Mouse (Mus musculus) limb, embryonic 10.5 days (tissue): ENCODE results near the gene Vps25. TPM values are rescaled to one million over a fixed set of nuclear protein-coding genes. Genes with fewer than 3 reads are reported as not detected.

Experiments
- DNase-seq: peaks from one replicate; pipeline ENCODE4 v3.0.0-alpha.2; 2017; ENCODE audit warnings: low spot score
- H3K27ac ChIP-seq: fragments of 300-500 bp; sonication (generic); 2 replicates; pipeline ENCODE4 v1.5.1; 2016; ENCODE audit warnings: mild to moderate bottlenecking
- H3K27me3 ChIP-seq: fragments of 300-500 bp; sonication (generic); 2 replicates; pipeline ENCODE4 v1.6.1; 2016; ENCODE audit warnings: low read depth, mild to moderate bottlenecking; ENCODE audit not compliant: poor library complexity, severe bottlenecking
- H3K36me3 ChIP-seq: fragments of 300-500 bp; sonication (generic); 2 replicates; pipeline ENCODE4 v1.6.1; 2016; ENCODE audit warnings: mild to moderate bottlenecking, moderate library complexity
- H3K4me1 ChIP-seq: fragments of 300-500 bp; sonication (generic); 2 replicates; pipeline ENCODE4 v1.6.1; 2016
- H3K4me3 ChIP-seq: fragments of 300-500 bp; sonication (generic); 2 replicates; pipeline ENCODE4 v1.5.1; 2016; ENCODE audit warnings: mild to moderate bottlenecking, moderate library complexity
- H3K9me3 ChIP-seq: fragments of 300-500 bp; sonication (generic); replicated peaks from 2 replicates; pipeline ENCODE4 v1.6.1; 2016; ENCODE audit warnings: mild to moderate bottlenecking
- WGBS: fragments of 180-500 bp; shearing (Covaris S2); methylation state at CpG from one replicate; pipeline ENCODE4 v1.1.7; 2016; 5-methylcytosine and 5-hydroxymethylcytosine counted together
- polyA plus RNA-seq: library from polyadenylated mRNA; unstranded; fragments of >200 nt; fragmentation: Nextera tagmentation; extraction: Ambion mirVana; gene quantifications from 2 replicates; pipeline ENCODE4 v1.2.1, GENCODE M21; 2016

Vps25 gene
- polyA plus RNA-seq, 1 experiment from 2014 or later: 118 TPM

DNA sequence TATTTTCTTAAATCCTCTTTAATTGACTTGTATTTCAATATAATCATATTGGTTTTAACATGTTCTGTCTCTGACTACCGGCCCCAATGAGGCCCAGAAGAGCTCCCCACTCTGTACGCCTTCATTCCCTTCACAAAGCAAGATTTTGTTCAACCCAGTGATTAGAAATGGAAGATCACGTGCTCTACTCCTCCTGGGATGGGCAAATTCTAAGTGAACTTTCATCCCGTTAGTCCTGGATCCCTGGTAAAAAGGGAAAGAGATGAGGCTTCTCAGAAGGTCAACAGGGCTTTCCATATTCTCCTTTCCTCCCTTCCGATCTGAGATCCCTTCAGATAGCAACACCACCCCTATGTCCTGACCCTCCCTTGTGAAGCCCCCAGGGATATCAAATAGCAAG, 23.0 kb upstream of the Vps25 start:
- H3K4me1 ChIP-seq: peaks cover 44% of the 10 kb centered on the region
- peak overlapping the region; percentile 34 for H3K4me3 ChIP-seq
- H3K27ac ChIP-seq: peak overlapping the region; percentile 83
- H3K36me3 ChIP-seq: no peaks in the 10 kb centered on the region
- DNase-seq: no peak
- 27% methylated on average over 5 of the region's 5 CpGs for WGBS
- H3K9me3 ChIP-seq: no peaks in the 10 kb centered on the region
- H3K27me3 ChIP-seq: no peaks in the 10 kb centered on the region

DNA sequence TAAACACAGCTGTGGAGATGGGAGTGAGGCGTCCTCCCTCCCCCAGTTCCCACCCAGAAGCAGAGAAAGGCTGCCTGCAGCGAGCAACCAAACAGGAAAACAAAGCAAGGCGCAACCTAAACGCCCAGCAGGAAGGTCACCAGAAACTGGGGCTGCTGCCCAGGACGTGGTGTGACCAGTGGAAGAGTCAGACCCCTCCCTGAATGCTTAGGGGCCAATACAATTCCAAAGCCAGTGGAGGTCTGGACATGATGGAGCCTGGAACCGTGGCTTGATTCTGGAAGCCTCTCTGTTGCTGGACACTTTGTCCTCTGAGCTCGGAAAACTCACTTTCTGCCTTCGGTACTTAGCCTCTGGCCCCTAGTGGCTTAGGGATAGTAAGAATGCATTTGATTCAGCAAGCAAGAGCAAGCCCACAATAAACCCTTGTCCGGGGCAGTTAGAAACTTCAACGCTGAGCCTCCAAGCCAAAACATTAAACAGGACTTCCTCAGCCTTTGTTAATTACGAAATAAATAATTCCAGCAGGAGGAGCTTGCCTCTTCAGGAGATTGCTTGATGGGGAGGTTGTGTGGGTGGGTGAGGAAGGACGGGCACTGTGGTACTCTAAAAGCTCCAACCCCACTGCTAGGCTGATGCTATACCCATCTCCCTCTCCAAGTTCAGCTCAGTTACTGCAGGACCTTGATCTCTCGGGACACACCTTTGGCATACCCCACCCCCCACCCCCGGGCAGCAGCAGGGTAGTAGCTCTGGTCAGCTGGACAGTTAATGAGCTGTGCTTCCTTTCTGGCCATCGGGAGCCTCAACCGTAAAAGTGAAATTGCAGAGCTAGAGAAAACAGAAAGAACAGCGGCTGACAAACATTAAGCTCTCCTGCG, 22.3 kb upstream of the Vps25 start:
- Histone ChIP-seq H3K27me3 (no peaks in the 10 kb centered on the region), H3K27ac (peak overlapping the region; percentile 83), H3K9me3 (no peaks in the 10 kb centered on the region), H3K4me1 (peaks cover 38% of the 10 kb centered on the region), H3K4me3 (peak overlapping the region; percentile 34), H3K36me3 (no peaks in the 10 kb centered on the region)
- WGBS: 5% methylated on average over 18 of the region's 18 CpGs
- DNase-seq: peak; percentile 56

DNA sequence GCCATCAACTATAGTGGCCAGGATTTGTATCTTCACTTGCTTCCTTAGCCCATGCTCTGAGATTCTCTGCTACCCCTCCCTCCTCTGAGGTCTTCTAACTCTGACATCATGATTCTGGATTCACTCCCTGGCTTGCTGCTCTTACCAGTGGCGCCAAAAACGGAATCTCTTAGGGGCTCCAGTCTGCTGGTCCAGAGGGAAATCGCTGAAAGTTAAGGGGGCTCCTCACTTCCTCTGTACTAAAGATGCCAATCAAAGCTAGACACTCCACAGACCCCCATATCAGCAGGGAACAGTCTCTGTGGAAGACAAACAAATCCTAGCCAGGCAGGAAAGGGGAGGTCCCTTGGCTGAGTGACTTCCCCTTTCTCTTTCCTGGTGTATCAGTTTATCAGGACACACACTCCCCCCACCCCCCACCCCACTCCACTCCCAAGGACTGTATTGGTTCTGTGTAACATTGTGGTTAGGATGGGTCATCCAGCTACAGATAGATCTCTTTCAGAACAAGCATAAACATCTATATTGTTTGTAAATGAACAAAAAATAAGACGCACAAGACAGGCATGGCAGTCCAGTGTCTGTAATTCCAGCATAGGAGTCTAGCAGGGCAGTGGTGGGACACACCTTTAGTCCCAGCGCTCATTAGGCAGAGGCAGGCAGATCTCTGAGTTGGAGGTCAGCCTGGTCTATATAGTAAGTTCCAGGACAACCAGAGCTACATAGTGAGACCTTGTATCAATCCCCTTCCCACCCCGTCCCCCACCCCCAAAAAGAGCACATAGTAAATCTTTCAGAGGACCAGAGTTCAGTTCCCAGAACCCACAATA, 21.3 kb upstream of the Vps25 start:
- no peaks in the 10 kb centered on the region for H3K27me3 ChIP-seq
- H3K36me3 ChIP-seq: no peaks in the 10 kb centered on the region
- peak overlapping the region; percentile 34 for H3K4me3 ChIP-seq
- peaks cover 35% of the 10 kb centered on the region for H3K4me1 ChIP-seq
- DNase-seq: no peak
- H3K27ac ChIP-seq: peak overlapping the region; percentile 83
- no peaks in the 10 kb centered on the region for H3K9me3 ChIP-seq
- 50% methylated on average over 6 of the region's 6 CpGs for WGBS

DNA sequence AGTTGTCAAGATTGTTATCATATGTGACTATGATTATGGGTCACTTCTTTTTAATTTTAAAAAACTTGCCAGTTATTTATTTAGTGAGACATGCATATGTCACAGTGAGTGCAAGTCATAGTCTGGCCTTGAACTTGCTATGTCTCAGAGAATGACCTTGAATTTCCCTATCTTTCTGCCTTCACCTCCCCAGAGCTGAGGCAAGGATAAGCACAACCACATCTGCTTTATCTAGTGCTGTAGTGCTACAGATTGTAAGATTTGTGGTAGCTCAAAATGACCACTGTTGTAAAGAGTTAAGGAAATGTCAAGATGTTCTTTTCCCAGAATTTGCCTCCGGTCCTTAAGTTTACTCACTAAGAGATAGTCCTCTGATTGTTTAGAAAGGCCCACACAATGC, 20.3 kb upstream of the Vps25 start:
- Histone ChIP-seq H3K9me3 (no peaks in the 10 kb centered on the region), H3K27ac (no peak overlapping the region), H3K4me3 (no peak overlapping the region), H3K27me3 (no peaks in the 10 kb centered on the region), H3K4me1 (peaks cover 44% of the 10 kb centered on the region), H3K36me3 (no peaks in the 10 kb centered on the region)
- DNase-seq: no peak
- WGBS: 91% methylated on average over 1 of the region's 1 CpGs

DNA sequence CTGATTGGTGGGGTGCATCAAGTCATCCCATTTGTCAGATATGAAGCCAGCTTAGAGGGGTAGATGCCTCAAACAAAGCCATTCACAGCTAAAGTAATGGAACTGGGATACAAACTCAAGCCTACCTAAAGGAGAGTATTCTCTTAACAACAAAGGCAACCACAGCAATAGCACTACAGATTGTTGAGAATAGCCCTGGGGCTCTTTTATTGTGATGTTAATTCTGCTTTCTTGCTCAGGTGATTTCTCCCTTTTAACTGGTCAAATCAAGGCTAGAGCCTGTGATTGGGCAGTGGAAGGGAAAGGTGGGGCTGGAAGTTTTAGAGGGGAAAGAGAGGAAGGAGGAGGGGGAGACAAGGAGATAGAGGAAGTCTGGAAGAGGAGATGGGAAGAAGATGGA, 19.4 kb upstream of the Vps25 start:
- Histone ChIP-seq H3K36me3 (no peaks in the 10 kb centered on the region), H3K27ac (no peak overlapping the region), H3K4me3 (no peak overlapping the region), H3K9me3 (no peaks in the 10 kb centered on the region), H3K27me3 (no peaks in the 10 kb centered on the region), H3K4me1 (peaks cover 47% of the 10 kb centered on the region)
- DNase-seq: no peak

DNA sequence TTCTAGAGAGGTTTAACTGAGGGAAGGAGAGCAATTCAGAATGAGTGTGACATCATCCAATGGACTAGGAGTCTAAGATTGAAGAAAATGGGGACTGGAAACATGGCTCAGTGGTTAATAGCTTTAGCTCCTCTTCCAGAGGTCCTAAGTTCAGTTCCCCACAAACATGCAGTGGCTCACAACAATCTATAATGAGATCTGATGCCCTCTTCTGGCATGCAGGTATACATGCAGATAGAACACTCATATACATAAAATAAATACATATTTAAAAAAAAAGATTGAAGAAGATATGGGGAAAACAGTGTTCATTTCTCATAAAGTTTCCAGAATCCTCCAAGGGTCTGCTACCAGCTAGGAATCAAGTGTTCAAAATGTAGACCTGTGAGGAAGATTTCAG, 18.1 kb upstream of the Vps25 start:
- H3K27me3 ChIP-seq: no peaks in the 10 kb centered on the region
- no peaks in the 10 kb centered on the region for H3K9me3 ChIP-seq
- peaks cover 34% of the 10 kb centered on the region for H3K4me1 ChIP-seq
- H3K4me3 ChIP-seq: no peak overlapping the region
- no peak for DNase-seq
- no peak overlapping the region for H3K27ac ChIP-seq
- H3K36me3 ChIP-seq: no peaks in the 10 kb centered on the region

DNA sequence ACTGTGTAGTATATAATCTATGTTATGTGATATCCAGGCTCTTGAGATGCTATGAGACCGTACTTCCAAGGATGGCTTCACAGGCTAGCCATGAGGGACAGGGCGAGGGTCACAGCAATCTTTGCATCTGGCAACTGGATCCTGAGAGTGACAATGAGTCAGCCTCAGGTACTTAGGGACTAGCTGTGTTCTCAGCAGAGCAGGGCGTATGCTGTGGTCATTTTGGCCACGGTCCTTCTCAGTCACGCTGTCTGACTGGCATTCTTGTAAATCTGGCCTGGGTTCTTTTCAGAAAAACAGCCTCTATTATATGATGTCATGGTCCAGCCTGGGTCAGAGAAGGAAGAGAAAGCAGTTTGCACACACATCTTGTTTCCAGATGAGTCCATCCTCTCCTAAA, 16.7 kb upstream of the Vps25 start:
- H3K4me1 ChIP-seq: peaks cover 22% of the 10 kb centered on the region
- 95% methylated on average over 5 of the region's 5 CpGs for WGBS
- no peak for DNase-seq
- H3K27me3 ChIP-seq: no peaks in the 10 kb centered on the region
- H3K36me3 ChIP-seq: no peaks in the 10 kb centered on the region
- H3K9me3 ChIP-seq: no peaks in the 10 kb centered on the region
- no peak overlapping the region for H3K27ac ChIP-seq
- H3K4me3 ChIP-seq: no peak overlapping the region

DNA sequence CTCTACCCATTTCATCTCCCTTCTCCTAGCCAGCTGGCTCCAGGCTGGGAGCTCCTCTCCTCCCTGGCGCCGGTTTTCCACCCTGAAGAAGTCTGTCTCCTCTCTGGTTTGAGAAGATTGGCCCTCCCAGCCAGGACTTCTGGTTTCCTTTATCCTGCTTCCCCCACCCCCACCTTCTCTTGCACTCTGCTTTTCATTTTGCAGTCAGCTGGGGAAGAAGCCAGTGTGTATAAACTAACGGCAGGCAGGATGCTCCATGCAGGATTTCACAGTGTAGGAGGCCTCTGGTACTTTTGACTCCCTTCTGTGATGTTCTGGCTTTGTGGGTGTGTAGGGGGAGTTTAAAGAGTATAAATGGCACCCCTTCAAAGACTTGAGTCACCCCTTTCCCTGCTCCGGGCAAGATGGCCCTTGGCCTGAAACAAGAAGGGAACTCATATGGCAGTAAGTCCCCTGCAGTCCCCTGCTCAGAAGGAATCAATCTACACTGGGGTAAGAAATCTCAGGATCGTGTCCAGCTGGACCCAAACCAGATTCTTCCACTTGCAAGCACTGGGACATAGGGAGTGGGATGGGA, 15.3 kb upstream of the Vps25 start:
- H3K27me3 ChIP-seq: 0 out of 2 replicates have a peak, but pooled peaks cover 5% of the 10 kb centered on the region
- no peaks in the 10 kb centered on the region for H3K9me3 ChIP-seq
- H3K27ac ChIP-seq: peak overlapping the region; percentile 47; the same call in 1 of the 2 replicates
- H3K36me3 ChIP-seq: no peaks in the 10 kb centered on the region
- peak overlapping the region; percentile 3; the same call in 1 of the 2 replicates for H3K4me3 ChIP-seq
- no peak for DNase-seq
- peaks cover 23% of the 10 kb centered on the region for H3K4me1 ChIP-seq
- WGBS: 30% methylated on average over 5 of the region's 5 CpGs

DNA sequence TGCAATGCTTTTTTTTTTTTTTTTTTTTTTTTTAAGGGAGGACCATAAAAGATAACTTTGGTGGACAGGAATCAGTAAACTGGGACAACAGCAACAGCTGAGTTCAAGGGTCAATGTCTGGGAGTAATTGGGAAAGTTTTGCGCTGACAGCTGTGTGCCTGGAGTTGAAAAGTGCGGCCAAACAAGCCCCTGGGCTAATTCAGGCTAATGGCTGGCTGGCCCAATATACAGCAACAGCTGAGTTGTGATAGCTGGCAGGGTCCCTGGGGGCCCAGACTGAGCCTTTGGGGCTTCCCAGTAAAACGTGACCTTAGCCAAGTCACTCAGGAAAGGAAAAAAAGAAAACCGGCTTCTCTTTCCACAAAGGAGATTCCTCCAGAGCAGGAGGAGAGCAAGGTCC, 8.4 kb upstream of the Vps25 start:
- WGBS: 3% methylated on average over 4 of the region's 4 CpGs
- H3K4me1 ChIP-seq: peaks cover 55% of the 10 kb centered on the region
- peaks cover 38% of the 10 kb centered on the region for H3K27me3 ChIP-seq
- H3K9me3 ChIP-seq: no peaks in the 10 kb centered on the region
- H3K4me3 ChIP-seq: peak overlapping the region; percentile 70; the same call in 1 of the 2 replicates
- peak overlapping the region; percentile 91 for H3K27ac ChIP-seq
- H3K36me3 ChIP-seq: no peaks in the 10 kb centered on the region
- DNase-seq: peak; percentile 76

DNA sequence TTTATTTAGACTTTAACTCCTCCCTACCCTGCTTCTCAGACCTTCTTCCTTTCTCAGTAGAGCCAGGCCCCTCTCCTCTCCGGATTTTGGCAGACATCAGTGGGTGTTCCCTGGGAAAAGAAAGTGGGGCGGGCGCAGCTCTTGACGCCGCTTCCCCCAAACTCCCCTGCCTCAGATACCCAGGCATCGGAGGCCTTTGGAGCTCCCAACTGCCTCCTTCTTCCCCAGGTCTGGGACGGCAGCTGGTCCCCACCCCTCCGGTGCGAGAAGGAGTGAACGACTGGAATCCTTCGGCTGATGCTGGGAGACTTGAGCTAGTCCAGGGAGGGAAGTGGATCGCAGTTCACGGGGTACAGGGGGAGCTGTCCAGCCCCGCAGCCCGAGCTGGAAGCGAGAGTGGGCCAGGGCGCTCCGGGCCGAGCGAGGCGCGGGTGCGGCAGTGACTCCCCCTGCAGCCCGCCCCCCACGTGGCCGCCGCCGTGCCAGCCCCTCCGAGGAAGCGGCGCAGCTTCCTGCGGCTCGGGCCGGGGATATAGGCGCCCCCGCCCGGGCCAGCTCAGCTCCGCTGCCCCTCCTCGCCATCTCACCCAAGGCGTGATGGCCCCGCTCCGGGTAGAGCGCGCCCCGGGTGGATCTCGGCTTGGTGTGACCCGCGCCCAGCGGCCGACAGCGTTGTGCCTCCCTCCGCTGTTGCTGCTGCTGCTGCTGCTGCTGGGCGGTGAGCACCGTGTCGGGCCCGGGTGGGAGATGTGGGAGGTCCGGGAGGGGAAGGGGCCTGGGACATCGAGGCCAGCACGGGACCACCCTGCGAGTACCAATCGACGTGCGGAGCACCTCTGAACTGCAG, 7.4 kb upstream of the Vps25 start, which contains the start of gene Ramp2:
Gene Ramp2, plus strand, starts transcription at position 174 of the 847 bp plus-strand sequence.
- Histone ChIP-seq H3K9me3 (no peaks in the 10 kb centered on the region), H3K27ac (peak within 1 kb of the TSS; percentile 91), H3K4me3 (peak within 1 kb of the TSS; percentile 70), H3K36me3 (no peaks in the 10 kb centered on the region), H3K4me1 (peaks cover 55% of the 10 kb centered on the region), H3K27me3 (peaks cover 38% of the 10 kb centered on the region)
- under 1% methylated on average over 60 of the region's 63 CpGs for WGBS
- DNase-seq: peak; percentile 71

DNA sequence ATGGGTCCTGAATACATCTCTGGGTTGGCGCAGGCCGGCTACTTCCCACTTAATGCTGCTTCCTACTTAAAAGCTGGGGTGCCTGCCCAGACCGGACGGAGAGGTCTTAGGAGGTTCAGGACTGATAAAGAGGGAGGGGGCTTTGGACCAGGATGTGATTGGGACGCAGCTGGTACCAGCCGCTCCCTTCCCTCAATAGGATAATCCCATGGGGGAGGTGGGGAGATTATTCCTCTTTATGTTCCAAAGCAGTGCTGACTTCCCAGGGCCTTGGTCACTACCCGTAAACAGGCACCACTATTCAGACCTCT, 6.8 kb upstream of the Vps25 start:
- Histone ChIP-seq H3K9me3 (no peaks in the 10 kb centered on the region), H3K27ac (peak overlapping the region; percentile 91), H3K36me3 (no peaks in the 10 kb centered on the region), H3K4me3 (peak overlapping the region; percentile 70), H3K27me3 (peaks cover 38% of the 10 kb centered on the region), H3K4me1 (peaks cover 54% of the 10 kb centered on the region)
- DNase-seq: no peak
- 10% methylated on average over 7 of the region's 7 CpGs for WGBS

DNA sequence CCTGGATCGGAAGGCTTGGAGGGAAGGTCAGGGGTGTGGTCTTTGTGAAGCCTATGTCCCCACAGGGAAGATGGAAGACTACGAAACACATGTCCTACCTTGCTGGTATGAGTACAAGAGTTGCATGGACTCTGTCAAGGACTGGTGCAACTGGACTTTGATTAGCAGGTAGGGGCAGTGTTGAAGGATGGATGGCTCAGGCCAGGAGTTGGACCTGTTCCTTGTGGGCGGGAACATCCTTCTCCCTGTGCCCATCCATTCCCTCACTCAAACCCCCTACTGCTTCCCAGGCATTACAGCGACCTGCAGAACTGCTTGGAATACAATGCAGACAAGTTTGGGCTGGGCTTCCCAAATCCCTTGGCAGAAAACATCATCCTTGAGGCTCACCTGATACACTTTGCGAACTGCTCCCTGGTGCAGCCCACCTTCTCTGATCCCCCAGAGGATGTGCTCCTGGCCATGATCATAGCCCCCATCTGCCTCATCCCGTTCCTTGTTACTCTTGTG, 5.9 kb upstream of the Vps25 start:
- 82% methylated on average over 6 of the region's 6 CpGs for WGBS
- Histone ChIP-seq H3K36me3 (no peaks in the 10 kb centered on the region), H3K27ac (0 out of 2 replicates have a peak overlapping the region, but pooled peaks have one; percentile 12), H3K4me1 (peaks cover 49% of the 10 kb centered on the region), H3K27me3 (peaks cover 38% of the 10 kb centered on the region), H3K9me3 (no peaks in the 10 kb centered on the region), H3K4me3 (peak overlapping the region; percentile 70; the same call in 1 of the 2 replicates)
- DNase-seq: no peak
